Mouse (Mus musculus): ENCODE measurements at regions not wholly inside any gene's neighbourhood (a gene's known extent, or its start where the extent isn't known, plus 50 kb on each side); places are given as distances from the start of the nearest gene placed in this dataset.

- DNase-seq (ENCODE audit: low spot score in 2 of 2) = no peak
Observed at GRCm38 (mm10) chr7:37093721-37094120, 395.8 kb downstream of the Tshz3 start.

DNA sequence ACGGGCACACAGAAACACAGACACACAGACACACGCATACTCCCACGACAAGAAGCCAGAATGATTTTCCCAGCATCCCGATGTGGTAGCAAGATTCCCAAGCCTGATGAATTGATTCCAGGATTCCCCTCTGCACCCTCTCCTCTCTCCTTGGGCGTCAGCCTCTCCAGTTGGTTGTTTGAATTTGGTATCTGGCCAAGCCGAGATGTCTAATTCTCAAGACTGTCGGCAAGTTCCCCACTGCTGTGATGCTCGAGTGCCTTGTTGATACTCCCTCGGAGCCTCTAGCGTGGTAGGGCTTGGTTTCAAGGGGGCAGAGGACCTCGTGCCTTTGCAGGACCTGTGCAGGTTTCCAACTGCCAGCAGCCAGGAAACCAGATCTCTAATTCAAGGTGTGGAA, 397.9 kb downstream of the Tshz3 start:
- DNase-seq (ENCODE audit: low spot score in 2 of 2) = no peak

DNA sequence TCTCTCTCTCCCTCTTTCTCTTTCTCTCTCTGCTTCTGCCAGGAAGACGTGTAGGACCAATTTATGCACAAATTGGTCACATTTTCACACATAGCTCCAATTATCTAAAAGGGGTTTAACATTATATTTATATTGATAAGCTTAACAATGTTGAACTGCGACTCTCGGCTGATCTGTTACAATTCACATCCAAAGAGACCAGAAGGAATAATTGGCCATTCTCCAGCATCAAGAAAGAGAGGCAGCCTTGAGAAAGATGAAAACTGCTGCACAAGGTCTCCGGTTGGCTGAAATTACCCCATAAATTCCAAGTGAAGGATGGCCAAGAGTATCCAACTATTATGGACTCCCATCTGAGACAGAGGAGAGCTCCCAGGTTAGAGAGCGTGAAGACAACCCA, 398.4 kb downstream of the Tshz3 start:
- DNase-seq (ENCODE audit: low spot score in 2 of 2) = no peak

- no peak for DNase-seq (ENCODE audit: low spot score in 2 of 2)
Observed at GRCm38 (mm10) chr7:37098950-37099349, 401.0 kb downstream of the Tshz3 start.

- DNase-seq (ENCODE audit: low spot score in 2 of 2) = no peak
Observed at GRCm38 (mm10) chr7:37104671-37105070, 406.8 kb downstream of the Tshz3 start.

GRCm38 (mm10) chr7:37111071-37111470, 413.2 kb downstream of the Tshz3 start:
- DNase-seq (ENCODE audit: low spot score in 2 of 2) = no peak

DNA sequence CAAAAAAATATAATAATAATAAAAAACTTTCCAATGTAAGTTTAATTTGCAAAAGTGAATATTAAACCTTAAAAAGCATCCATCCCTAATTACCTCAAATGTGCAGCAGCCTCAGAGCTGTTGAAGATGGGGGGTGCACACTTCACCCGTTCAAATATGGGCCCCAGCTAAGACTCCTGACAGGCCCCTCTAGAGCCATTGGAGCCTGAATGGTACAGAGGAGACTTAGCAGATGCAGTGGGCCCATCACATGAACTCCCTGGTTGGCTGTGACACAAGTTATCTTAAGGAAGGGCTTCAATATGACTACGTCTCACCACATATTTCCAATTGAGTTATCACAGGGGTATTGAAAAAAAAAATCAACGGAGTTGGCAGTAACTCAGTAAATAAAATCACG, 422.9 kb downstream of the Tshz3 start:
- DNase-seq (ENCODE audit: low spot score in 2 of 2) = no peak

- peak; percentile 4 to 12 for DNase-seq (ENCODE audit: low spot score in 2 of 2)
Observed at GRCm38 (mm10) chr7:37140191-37140590, 442.3 kb downstream of the Tshz3 start.

DNA sequence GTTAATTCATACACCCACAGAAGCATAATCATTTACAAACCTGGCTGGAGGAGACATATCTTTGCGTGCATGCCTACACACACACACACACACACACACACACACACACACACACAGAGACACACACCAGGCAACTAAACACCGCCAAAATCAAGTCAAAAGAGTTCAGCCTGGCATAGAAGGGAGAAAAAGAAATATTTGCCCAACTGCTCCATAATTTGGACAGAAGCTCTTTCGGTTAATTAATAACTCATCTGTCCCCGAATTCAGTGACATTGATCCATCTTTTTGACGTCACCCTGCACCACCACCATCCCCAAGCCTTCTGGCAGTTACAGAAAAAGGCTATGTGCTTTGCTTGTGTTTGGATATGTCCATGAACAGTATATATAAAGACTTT, 444.9 kb downstream of the Tshz3 start:
- DNase-seq (ENCODE audit: low spot score in 2 of 2) = no peak

GRCm38 (mm10) chr7:37144303-37144702, 446.4 kb downstream of the Tshz3 start:
- no peak for DNase-seq (ENCODE audit: low spot score in 2 of 2)

- DNase-seq (ENCODE audit: low spot score in 2 of 2) = no peak
Observed at GRCm38 (mm10) chr7:37149711-37150110, 451.8 kb downstream of the Tshz3 start.

DNA sequence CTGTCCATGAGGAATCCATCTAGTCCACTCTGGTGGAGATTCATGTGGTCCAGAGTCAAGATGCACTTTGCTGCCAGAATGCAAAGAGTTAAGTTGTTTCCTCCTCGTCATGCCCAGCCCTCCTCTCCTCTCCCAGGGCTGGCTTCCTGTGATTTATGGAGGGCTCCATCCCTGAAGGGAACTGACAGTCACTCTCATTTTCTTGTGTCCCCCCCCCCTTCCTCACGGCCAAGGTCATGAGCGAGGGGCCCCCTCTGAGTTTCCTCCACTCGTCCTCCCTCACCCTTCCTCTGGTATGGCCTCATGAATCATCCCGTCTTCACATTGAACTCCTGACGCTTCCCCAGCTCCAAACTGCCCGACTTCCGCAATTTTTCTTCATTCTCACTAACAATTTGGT, 461.9 kb downstream of the Tshz3 start:
- DNase-seq (ENCODE audit: low spot score in 2 of 2) = no peak

DNA sequence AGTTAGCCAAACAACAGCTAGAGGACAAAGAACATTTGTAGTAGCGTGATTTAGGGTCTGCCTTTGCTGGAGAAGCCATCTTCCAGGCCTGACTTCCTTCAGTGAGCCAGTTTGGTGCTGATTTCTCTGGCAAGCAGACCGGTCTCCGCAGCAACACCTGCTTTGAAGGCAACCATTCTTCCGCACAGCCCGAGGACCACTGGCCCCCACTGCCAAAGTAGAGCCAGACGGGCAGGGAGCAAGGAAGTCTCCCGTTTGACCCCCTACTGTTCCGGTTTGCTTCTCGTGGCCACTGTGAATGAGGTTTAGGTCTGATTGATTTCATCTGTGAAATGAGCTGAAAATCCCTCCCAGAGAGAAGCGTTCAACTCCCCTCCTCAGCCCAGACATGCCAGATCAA, 471.0 kb downstream of the Tshz3 start:
- DNase-seq (ENCODE audit: low spot score in 2 of 2) = no peak

GRCm38 (mm10) chr7:37175746-37176145, 477.8 kb downstream of the Tshz3 start:
- DNase-seq (ENCODE audit: low spot score in 2 of 2) = no peak

- DNase-seq (ENCODE audit: low spot score in 2 of 2) = no peak
Observed at GRCm38 (mm10) chr7:37178256-37178655, 480.3 kb downstream of the Tshz3 start.

DNA sequence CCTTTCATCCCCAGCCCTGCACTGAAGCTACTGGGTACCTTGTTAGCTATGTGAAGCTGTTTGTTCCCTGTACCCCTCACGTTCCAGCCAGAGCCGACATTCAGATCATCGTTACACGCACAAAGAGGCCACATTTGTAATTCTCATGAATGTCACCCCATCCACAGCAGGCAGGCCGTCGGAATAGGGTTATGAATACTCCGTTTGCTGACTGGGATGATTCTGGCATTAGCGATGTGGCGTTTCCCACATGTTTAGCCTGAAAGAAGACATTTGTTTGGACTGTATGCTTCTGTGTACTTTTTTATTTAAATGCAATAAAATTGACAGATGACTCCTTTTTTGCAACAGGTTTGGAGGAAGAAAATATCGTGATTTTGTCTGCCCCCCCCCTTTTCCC, 482.0 kb downstream of the Tshz3 start:
- DNase-seq (ENCODE audit: low spot score in 2 of 2) = no peak

DNA sequence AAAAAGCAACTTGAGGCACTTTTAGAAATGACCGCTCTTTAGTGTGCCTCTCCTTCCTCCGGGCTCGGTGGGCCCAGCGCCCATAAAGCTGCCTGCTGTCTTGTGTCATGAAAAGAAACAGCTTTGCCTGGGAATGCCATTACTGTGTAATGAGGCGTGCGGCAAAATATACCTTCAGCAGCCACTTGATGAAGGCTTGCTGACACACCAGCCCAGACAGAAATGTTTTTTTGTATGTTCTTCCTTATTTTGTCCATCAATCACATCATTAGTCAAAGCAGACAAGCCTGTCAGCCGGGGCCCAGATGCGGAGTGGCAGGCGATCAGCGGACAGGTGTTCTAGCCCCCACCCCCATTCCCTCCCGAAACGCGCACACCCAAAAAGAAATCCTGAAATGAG, 482.5 kb downstream of the Tshz3 start:
- DNase-seq (ENCODE audit: low spot score in 2 of 2) = no peak

- DNase-seq (ENCODE audit: low spot score in 2 of 2) = no peak
Observed at GRCm38 (mm10) chr7:37181109-37181508, 483.2 kb downstream of the Tshz3 start.

- DNase-seq (ENCODE audit: low spot score in 2 of 2) = no peak
Observed at GRCm38 (mm10) chr7:37192536-37192935, 494.6 kb downstream of the Tshz3 start.

DNA sequence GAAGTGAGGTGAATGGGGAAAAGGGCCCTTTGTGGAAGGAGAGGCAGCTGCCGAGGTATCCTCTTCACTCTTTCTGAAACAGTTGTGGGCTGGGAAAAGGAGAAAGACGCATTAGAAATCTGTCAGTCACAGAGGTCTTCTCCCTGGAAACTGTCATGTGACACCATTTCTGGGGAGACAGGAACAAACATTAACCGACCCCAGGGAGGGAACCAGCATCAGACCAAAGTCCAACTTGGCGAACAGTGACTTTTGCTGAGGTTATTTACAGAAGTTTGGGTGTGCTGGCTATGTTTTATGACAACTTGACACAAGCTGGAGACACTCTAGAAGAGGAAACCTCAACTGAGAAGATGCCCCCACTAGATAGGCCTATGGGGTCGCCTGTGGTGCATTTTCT, 506.9 kb downstream of the Tshz3 start:
- no peak for DNase-seq (ENCODE audit: low spot score in 2 of 2)

DNA sequence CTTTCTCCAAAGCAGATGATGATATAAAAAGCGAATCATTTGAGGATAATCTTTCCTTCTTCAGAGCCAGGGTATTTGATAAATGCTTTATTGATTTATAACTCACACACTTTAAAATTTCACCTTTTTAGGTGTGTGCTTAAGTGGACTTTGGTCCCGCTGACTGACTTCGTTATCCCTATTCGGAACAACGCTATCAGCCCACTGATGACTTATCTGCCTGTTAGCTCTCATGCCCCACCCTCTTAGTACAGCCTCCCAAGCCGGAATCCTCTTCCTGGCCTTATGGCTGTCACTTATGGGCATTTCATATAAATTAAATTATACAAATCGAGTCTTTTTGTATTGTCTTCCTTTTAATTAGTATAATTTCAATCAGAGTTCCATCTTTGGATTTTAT, 510.4 kb downstream of the Tshz3 start:
- DNase-seq (ENCODE audit: low spot score in 2 of 2) = no peak

GRCm38 (mm10) chr7:37213751-37214181, 515.8 kb downstream of the Tshz3 start:
- no peak for DNase-seq (ENCODE audit: low spot score in 2 of 2)

DNA sequence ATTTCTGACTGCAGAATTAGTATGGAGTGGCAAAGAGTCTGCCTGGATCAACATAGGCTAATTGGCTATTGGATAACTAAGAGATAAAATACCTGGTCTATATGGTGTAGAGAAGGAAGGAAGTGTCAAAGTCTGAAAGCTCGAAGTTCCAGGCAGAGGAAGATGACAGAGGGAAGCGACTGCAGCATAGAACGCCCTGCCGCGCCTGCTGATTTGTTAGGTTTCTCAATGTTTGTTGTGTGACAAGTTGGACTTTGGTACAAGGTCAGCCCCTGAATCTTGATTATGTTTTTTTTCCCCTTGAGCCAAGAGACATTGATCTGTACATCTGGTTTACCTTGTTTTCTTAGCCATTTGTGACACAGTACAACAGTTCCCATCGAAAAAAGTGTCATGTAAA, 517.6 kb downstream of the Tshz3 start:
- DNase-seq (ENCODE audit: low spot score in 2 of 2) = no peak

DNA sequence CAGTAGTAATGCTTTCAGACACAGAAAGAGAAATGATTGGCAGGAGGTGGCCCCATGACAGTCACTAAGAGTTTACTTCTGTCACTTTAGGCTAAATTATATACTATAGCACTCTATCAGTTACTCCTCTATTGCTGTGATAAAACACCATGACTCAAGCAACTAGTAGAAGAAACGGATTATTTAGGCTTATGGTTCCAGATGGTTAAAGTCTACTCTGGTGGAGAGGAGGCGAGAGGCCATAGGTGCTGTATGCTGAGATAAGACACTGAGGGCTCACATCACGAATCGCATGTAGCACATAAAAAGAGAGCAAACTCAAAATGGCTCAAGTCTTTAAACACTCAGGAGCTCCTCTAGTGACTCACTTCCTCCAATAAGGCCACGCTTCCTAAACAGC, 522.6 kb downstream of the Tshz3 start:
- no peak for DNase-seq (ENCODE audit: low spot score in 2 of 2)

GRCm38 (mm10) chr7:37226423-37226822, 528.5 kb downstream of the Tshz3 start:
- no peak for DNase-seq (ENCODE audit: low spot score in 2 of 2)

All from heart, adult 9 months (tissue).